Mouse (Mus musculus) neural tube, embryonic 14.5 days (tissue): Measurements from ENCODE around the gene Dpp9. TPM values are rescaled to one million over a fixed set of nuclear protein-coding genes. Genes with fewer than 3 reads are reported as not detected.

Experiments used
- ATAC-seq: fragments of 200-750 bp; cut with Nextera tagmentation; 2 replicates; pipeline ENCODE4 v1.8.0; 2017; ENCODE audit warnings: low read depth, mild to moderate bottlenecking, moderate TSS enrichment, moderate library complexity
- H3K27ac ChIP-seq: fragments of 300-500 bp; sonication (generic); 2 replicates; pipeline ENCODE4 v1.5.1; 2014; ENCODE audit warnings: low read depth, mild to moderate bottlenecking, control low read depth, low read length, moderate library complexity, mixed read lengths
- H3K27me3 ChIP-seq: fragments of 300-500 bp; sonication (generic); 2 replicates; pipeline ENCODE4 v1.6.1; 2014; ENCODE audit warnings: low read length; ENCODE audit not compliant: control insufficient read depth, insufficient read depth
- H3K36me3 ChIP-seq: fragments of 300-500 bp; sonication (generic); 2 replicates; pipeline ENCODE4 v1.6.1; 2014; ENCODE audit warnings: low read length, mixed read lengths; ENCODE audit not compliant: control insufficient read depth, insufficient read depth
- H3K4me1 ChIP-seq: fragments of 300-500 bp; sonication (generic); 2 replicates; pipeline ENCODE4 v1.6.1; 2014; ENCODE audit warnings: low read length; ENCODE audit not compliant: control insufficient read depth, insufficient read depth
- H3K4me2 ChIP-seq: fragments of 300-500 bp; sonication (generic); 2 replicates; pipeline ENCODE4 v1.6.1; 2014; ENCODE audit warnings: mild to moderate bottlenecking, low read depth, low read length, control low read depth
- H3K4me3 ChIP-seq: fragments of 300-500 bp; sonication (generic); 2 replicates; pipeline ENCODE4 v1.5.1; 2014; ENCODE audit warnings: low read depth, low read length, control low read depth, mixed read lengths
- H3K9ac ChIP-seq: fragments of 300-500 bp; sonication (generic); replicated peaks from 2 replicates; pipeline ENCODE4 v1.6.1; 2014; ENCODE audit warnings: low read depth, mild to moderate bottlenecking, control low read depth, low read length, mixed read lengths
- H3K9me3 ChIP-seq: fragments of 300-500 bp; sonication (generic); 2 replicates; pipeline ENCODE4 v1.6.1; 2016; ENCODE audit warnings: low read length; ENCODE audit not compliant: control insufficient read depth
- WGBS: fragments of 180-500 bp; shearing (Covaris S2); extraction: QIAGEN DNeasy Blood & Tissue Kit; methylation state at CpG from one replicate; pipeline ENCODE4 v1.1.7; 2014; 5-methylcytosine and 5-hydroxymethylcytosine counted together
- polyA plus RNA-seq: library from polyadenylated mRNA; unstranded; fragments of >200 nt; fragmentation: Nextera tagmentation; extraction: Ambion mirVana; gene quantifications from 2 replicates; pipeline ENCODE4 v1.2.1, GENCODE M21; 2014

Gene Dpp9
- polyA plus RNA-seq, 1 experiment from 2014 or later, result 21.0 TPM

DNA sequence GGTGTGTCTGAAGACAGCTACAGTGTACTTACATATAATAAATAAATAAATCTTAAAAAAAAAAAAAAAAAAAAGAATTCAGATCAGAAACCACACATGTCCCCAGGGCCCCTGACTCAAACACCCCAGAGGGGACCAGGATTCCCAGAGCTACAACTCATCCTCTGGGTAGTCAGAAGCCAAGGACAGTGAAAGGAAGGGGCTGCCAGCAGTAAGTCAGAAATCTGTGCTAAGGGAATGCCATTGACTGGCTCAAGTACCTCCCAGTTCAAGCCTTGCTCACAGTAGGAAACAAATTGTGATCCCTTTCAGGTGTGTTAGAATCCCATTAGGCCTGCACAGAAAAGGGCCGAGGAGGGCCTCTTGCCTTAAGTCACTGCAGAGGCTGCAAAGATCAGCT, 4.5 kb downstream of the Dpp9 start:
- H3K4me2 ChIP-seq, result no peak overlapping the region
- 83% methylated on average over 1 of the region's 1 CpGs for WGBS
- no peaks in the 10 kb centered on the region for H3K27me3 ChIP-seq
- H3K4me3 ChIP-seq, result no peak overlapping the region
- peaks cover 19% of the 10 kb centered on the region for H3K4me1 ChIP-seq
- no peaks in the 10 kb centered on the region for H3K9me3 ChIP-seq
- no peak overlapping the region for H3K9ac ChIP-seq
- H3K36me3 ChIP-seq, result peaks cover 25% of the 10 kb centered on the region
- ATAC-seq, result no peak
- H3K27ac ChIP-seq, result no peak overlapping the region

DNA sequence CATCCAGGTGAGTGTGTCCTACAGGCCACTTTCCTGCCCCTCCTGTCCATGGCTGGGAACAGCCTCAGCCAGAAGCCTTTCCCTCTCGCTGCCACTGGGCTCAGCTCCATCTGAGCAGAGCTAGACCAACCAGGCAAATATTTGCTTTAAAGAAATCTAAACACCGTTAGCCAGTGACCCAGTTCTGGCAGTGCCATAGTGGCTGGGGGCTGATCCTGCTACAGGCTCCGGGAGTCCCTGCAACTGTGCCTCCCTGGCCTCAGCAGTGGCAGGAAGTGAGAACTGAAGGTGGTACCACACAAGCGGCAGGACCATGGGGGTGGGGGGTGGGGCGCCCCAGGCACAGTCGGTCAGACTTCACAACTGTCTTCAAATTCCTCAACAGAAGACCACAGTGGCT, 6.0 kb downstream of the Dpp9 start:
- Histone ChIP-seq H3K4me3 (no peak overlapping the region), H3K36me3 (peaks cover 40% of the 10 kb centered on the region), H3K4me1 (peaks cover 15% of the 10 kb centered on the region), H3K27me3 (no peaks in the 10 kb centered on the region), H3K9ac (no peak overlapping the region), H3K27ac (no peak overlapping the region), H3K4me2 (no peak overlapping the region), H3K9me3 (no peaks in the 10 kb centered on the region)
- no peak for ATAC-seq
- WGBS, result 76% methylated on average over 6 of the region's 6 CpGs

DNA sequence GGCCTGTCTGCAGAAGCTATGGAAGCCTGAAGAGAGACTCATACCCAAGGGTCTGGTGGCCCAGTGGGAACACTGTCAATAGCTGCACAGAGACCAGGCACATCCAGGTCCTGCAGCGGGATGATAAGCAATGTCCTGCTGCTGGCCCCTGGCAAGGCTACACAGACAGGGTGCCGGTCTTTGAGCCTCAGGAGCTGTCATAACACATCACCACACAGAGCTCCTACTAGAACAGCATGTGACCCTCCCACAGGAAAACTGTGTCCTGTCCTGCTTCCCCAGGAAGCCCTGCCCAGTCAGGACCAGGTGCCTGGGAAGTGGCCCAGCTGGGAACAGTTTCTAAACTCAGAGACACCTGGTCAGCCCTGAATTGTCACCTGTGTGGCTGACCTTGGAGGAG, 7.6 kb downstream of the Dpp9 start:
- no peak for ATAC-seq
- no peak overlapping the region for H3K9ac ChIP-seq
- H3K4me3 ChIP-seq, result no peak overlapping the region
- no peak overlapping the region for H3K4me2 ChIP-seq
- whole genome bisulfite sequencing, result 100% methylated on average over 2 of the region's 2 CpGs
- no peaks in the 10 kb centered on the region for H3K27me3 ChIP-seq
- no peak overlapping the region for H3K27ac ChIP-seq
- peaks cover 55% of the 10 kb centered on the region for H3K36me3 ChIP-seq
- H3K4me1 ChIP-seq, result no peaks in the 10 kb centered on the region
- no peaks in the 10 kb centered on the region for H3K9me3 ChIP-seq

DNA sequence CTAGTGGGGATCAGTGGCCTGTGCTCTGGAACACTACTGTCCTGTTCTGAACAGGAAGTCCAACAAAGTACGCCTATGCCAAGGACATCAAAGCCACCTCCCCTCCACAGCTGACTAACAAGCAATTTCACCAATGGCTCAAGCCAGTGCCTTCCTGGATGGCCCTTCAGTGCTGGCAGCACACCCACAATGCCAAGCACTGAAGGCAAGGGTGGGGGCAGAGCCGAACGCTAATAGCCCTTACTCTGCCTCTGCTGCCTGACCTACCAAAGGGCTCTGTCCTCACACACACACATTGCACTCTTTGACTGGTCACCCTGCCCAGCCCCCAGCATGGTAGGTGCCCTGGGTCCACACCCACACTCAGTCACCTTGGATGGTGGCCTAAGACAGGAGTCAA, 9.9 kb downstream of the Dpp9 start:
- Histone ChIP-seq H3K4me3 (no peak overlapping the region), H3K4me2 (no peak overlapping the region), H3K27me3 (no peaks in the 10 kb centered on the region), H3K4me1 (no peaks in the 10 kb centered on the region), H3K9me3 (no peaks in the 10 kb centered on the region), H3K27ac (no peak overlapping the region), H3K36me3 (peaks cover 77% of the 10 kb centered on the region), H3K9ac (no peak overlapping the region)
- WGBS, result 94% methylated on average over 3 of the region's 3 CpGs
- no peak for ATAC-seq

DNA sequence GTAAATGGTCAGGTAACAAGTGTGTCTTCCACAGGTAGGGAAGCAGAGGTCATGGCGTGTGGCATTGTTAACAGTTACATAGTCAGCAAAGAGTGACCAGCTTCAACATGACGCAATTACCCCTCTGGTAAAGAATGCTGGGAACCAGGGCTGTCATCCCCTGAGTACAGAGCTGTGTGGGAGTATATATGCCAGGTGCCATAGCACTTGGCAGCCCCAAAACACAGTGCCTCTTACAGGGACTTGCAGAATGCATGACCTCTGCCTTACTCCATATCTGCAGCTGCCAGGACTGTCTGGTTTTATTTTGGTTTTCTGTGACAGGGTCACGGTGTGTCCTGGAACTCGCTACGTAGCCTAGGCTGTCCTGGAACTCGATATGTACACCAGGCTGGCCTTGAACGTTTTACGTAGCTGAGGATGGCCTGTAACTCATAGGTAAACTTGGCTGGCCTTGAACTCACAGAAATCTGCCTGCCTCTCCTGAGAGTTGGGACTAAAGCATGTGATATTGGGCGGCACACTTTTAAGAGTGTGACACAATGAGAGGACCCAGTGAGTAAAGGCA, 10.7 kb downstream of the Dpp9 start:
- Histone ChIP-seq H3K4me2 (no peak overlapping the region), H3K27ac (no peak overlapping the region), H3K4me3 (no peak overlapping the region), H3K36me3 (peaks cover 84% of the 10 kb centered on the region), H3K27me3 (no peaks in the 10 kb centered on the region), H3K9me3 (no peaks in the 10 kb centered on the region), H3K9ac (no peak overlapping the region), H3K4me1 (no peaks in the 10 kb centered on the region)
- no peak for ATAC-seq
- WGBS, result 95% methylated on average over 9 of the region's 9 CpGs

DNA sequence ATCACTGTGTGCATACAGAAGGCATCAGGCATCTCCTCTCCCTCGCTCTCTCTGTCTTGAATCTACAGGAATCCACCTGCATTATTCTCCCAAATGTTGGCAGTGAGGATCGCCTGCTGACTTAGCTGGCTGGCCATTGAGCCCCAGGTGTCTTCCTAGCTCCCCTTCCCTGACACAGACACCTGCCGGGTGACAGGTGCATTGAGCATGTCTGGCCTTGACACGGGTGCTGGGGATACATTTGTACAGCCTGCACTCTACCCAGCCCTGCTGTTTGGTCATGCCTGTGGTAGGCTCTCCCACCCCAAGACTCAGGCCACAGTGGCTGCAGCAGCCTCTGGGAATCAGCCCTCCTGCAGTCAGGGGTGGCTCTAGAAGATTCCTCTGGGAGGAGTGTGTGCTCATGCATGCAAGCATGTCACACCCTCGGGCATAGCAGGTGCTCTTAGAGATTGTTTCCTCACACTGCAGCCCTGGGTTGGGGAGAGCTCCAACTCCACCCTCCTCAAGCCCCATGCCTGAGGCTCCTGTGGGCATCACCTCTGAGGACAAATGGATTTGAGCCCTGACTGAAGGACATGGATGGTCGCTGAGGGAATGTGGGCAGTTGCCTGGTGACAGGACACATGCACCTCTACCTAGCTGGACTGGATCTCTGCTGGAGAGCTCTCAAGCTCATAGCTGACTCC, 11.6 kb downstream of the Dpp9 start:
- Histone ChIP-seq H3K4me2 (no peak overlapping the region), H3K9ac (no peak overlapping the region), H3K27me3 (no peaks in the 10 kb centered on the region), H3K36me3 (peaks cover 93% of the 10 kb centered on the region), H3K4me1 (no peaks in the 10 kb centered on the region), H3K9me3 (no peaks in the 10 kb centered on the region), H3K4me3 (no peak overlapping the region), H3K27ac (no peak overlapping the region)
- no peak for ATAC-seq
- WGBS, result 87% methylated on average over 6 of the region's 6 CpGs

DNA sequence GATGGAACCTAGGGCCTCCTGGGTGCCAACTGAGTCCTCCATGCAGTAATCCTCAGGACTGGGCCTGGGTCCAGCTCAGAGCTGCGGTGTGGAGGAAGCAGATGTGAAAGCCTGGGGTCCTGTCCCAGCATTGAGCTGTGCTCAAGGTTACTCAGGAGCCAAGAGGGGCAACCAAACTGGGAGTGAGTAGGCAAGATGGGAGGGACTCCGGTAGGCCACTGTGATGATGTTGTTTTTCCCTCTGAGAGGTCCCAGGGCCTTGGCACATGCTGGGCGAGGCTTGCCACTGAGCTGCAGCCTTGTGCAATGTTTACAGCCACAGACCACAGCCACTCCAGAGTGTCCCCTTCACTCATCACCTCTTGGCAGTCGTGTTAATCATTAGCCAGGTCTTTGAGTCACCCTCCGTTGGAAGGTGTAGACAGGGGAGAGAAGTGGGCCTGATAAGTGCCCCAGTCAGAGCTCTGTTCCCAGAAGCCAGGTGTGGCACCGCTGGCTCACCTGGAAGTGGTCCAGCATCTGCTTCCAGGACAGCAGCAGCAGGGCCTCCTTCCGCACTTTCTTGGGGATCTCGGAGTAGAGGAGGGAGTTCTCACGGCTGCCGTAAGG, 12.3 kb downstream of the Dpp9 start:
- H3K9me3 ChIP-seq, result no peaks in the 10 kb centered on the region
- H3K27ac ChIP-seq, result no peak overlapping the region
- H3K4me2 ChIP-seq, result no peak overlapping the region
- ATAC-seq, result no peak
- WGBS, result 89% methylated on average over 10 of the region's 10 CpGs
- peaks cover 89% of the 10 kb centered on the region for H3K36me3 ChIP-seq
- H3K4me3 ChIP-seq, result no peak overlapping the region
- H3K9ac ChIP-seq, result no peak overlapping the region
- H3K4me1 ChIP-seq, result no peaks in the 10 kb centered on the region
- H3K27me3 ChIP-seq, result no peaks in the 10 kb centered on the region

DNA sequence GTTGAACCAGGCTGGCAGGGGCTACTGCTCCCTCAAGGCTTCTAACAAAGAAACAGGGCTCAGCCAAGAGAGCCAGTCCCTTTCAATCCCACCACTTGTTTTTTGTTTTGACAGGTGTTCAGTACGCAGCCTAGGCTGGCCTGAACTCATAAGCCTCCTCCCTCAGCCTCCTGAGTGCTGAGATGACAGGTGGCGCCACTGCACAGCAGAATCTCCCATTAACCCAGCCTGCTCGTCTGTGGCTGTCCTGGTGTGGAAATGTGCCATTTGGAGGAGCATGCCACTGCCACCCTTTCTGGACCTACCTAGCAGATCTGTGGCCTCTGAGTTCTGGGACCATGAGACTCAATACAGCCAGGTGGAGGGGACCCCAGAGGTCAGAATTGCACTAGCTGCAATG, 15.0 kb downstream of the Dpp9 start:
- peaks cover 77% of the 10 kb centered on the region for H3K36me3 ChIP-seq
- H3K9ac ChIP-seq, result no peak overlapping the region
- no peaks in the 10 kb centered on the region for H3K4me1 ChIP-seq
- no peak overlapping the region for H3K4me2 ChIP-seq
- no peaks in the 10 kb centered on the region for H3K9me3 ChIP-seq
- ATAC-seq, result no peak
- H3K27me3 ChIP-seq, result no peaks in the 10 kb centered on the region
- 71% methylated on average over 3 of the region's 3 CpGs for WGBS
- no peak overlapping the region for H3K27ac ChIP-seq
- H3K4me3 ChIP-seq, result no peak overlapping the region

DNA sequence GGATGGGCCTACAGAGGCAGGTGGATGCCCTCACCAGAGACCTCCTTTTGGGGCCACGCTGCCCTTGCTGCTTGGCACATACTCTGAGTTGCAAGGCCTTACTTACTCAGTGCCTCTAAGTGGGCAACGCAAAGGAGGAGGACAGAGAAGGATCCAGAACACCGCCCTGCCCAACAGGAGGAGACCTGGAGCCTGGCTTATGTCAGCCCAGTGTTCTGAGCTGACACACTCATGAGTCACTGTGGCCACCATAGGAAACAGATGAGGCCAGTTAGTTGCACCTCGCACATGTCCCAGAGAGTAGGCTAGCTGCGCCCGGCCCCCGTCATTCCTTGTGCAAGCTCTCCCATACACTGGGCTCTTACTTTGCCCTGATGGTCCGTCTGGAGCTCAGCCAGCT, 16.2 kb downstream of the Dpp9 start:
- Histone ChIP-seq H3K9ac (no peak overlapping the region), H3K27me3 (no peaks in the 10 kb centered on the region), H3K4me3 (no peak overlapping the region), H3K9me3 (no peaks in the 10 kb centered on the region), H3K4me2 (no peak overlapping the region), H3K27ac (no peak overlapping the region), H3K4me1 (no peaks in the 10 kb centered on the region), H3K36me3 (peaks cover 75% of the 10 kb centered on the region)
- WGBS, result 94% methylated on average over 8 of the region's 8 CpGs
- ATAC-seq, result no peak
